Mouse (Mus musculus) A20 (cell line): ENCODE measurements around the gene Gm7030.
"Not testable (repeated sequence)": the region's sequence is repeated elsewhere in the genome, so short reads cannot be mapped to it uniquely, and the experiment has no call there.

Experiments used
- DNase-seq: peaks from one replicate; pipeline ENCODE4 v3.0.0-alpha.2; 2011; ENCODE audit warnings: low read depth, low spot score

Gm7030 gene

GRCm38 (mm10) chr17:36135421-36136231 is 6.4 kb upstream of the Gm7030 start:
- DNase-seq: not testable (repeated sequence)

GRCm38 (mm10) chr17:36131516-36132265 is 2.5 kb upstream of the Gm7030 start:
- DNase-seq: peak; percentile 47

- not testable (repeated sequence) for DNase-seq
These were observed 700 bp downstream of the Gm7030 start for GRCm38 (mm10) chr17:36128525-36128924.

- not testable (repeated sequence) for DNase-seq
These were observed 5.1 kb downstream of the Gm7030 start for GRCm38 (mm10) chr17:36124111-36124510.

- DNase-seq: peak; percentile 65
These were observed 7.7 kb downstream of the Gm7030 start, which contains the start of gene Gm19684 for GRCm38 (mm10) chr17:36121352-36122020. Gene Gm19684 (plus strand): TSS chr17:36121678.

- DNase-seq: not testable (repeated sequence)
These were observed 8.4 kb downstream of the Gm7030 start for GRCm38 (mm10) chr17:36120839-36121238.

- not testable (repeated sequence) for DNase-seq
These were observed 12.7 kb downstream of the Gm7030 start for GRCm38 (mm10) chr17:36116545-36116944.

GRCm38 (mm10) chr17:36113979-36114593 is 15.1 kb downstream of the Gm7030 start:
- not testable (repeated sequence) for DNase-seq

GRCm38 (mm10) chr17:36111510-36111868 is 17.7 kb downstream of the Gm7030 start:
- not testable (repeated sequence) for DNase-seq

- DNase-seq: peak; percentile 34
These were observed 18.4 kb downstream of the Gm7030 start for GRCm38 (mm10) chr17:36110641-36111509.

- DNase-seq: not testable (repeated sequence)
These were observed 19.1 kb downstream of the Gm7030 start for GRCm38 (mm10) chr17:36110129-36110528.

- DNase-seq: not testable (repeated sequence)
These were observed 27.1 kb downstream of the Gm7030 start for GRCm38 (mm10) chr17:36102091-36102490.

GRCm38 (mm10) chr17:36099603-36100002 is 29.6 kb downstream of the Gm7030 start:
- not testable (repeated sequence) for DNase-seq

GRCm38 (mm10) chr17:36093936-36094335 is 35.3 kb downstream of the Gm7030 start:
- DNase-seq: no peak

- DNase-seq: not testable (repeated sequence)
These were observed 36.7 kb downstream of the Gm7030 start for GRCm38 (mm10) chr17:36092520-36092919.

GRCm38 (mm10) chr17:36091933-36092332 is 37.3 kb downstream of the Gm7030 start:
- DNase-seq: not testable (repeated sequence)

- not testable (repeated sequence) for DNase-seq
These were observed 43.2 kb downstream of the Gm7030 start for GRCm38 (mm10) chr17:36085976-36086375.

- DNase-seq: no peak
These were observed 45.3 kb downstream of the Gm7030 start for GRCm38 (mm10) chr17:36083870-36084451.

GRCm38 (mm10) chr17:36083266-36083869 is 45.9 kb downstream of the Gm7030 start:
- no peak for DNase-seq
